Mouse (Mus musculus) testis, adult 2 months (tissue): ENCODE measurements around the gene Epas1.

ENCODE experiments used
- CTCF ChIP-seq: fragments of 200-500 bp; IDR thresholded peaks from 2 replicates; pipeline ENCODE4 v1.5.1; 2012; ENCODE audit warnings: low read depth, mild to moderate bottlenecking, inconsistent platforms, low read length, moderate library complexity; ENCODE audit not compliant: control insufficient read depth, insufficient read depth, insufficient replicate concordance
- POLR2A ChIP-seq: fragments of 200-500 bp; IDR thresholded peaks from 2 replicates; pipeline ENCODE4 v1.6.1; 2012; ENCODE audit warnings: low read depth, mild to moderate bottlenecking, inconsistent platforms, low read length, moderate library complexity; ENCODE audit not compliant: control insufficient read depth

GRCm38 (mm10) chr17:86815016-86815865 lies 61.7 kb downstream of the Epas1 start:
- TF ChIP-seq CTCF, result no peak
- no peak for TF ChIP-seq POLR2A
